Mouse (Mus musculus): ENCODE measurements around the gene Slc39a9.

Gene Slc39a9

GRCm38 (mm10) chr12:80643693-80644505 lies at the start of gene Slc39a9, which contains the start of gene Erh:
Slc39a9 (plus strand) TSS chr12:80643883.
Erh (minus strand) TSS chr12:80644341.
- DNase-seq (ENCODE audit: low spot score in 2 of 2): peak; percentile 93 to 94

- no peak for DNase-seq (ENCODE audit: low spot score in 2 of 2)
These were observed 49.5 kb upstream of the Slc39a9 start for GRCm38 (mm10) chr12:80594141-80594540.

- DNase-seq (ENCODE audit: low spot score in 2 of 2): no peak
These were observed 48.9 kb upstream of the Slc39a9 start for GRCm38 (mm10) chr12:80594781-80595180.

- DNase-seq (ENCODE audit: low spot score in 2 of 2): no peak
These were observed 48.1 kb upstream of the Slc39a9 start for GRCm38 (mm10) chr12:80595566-80595965.

GRCm38 (mm10) chr12:80595968-80596367 lies 47.7 kb upstream of the Slc39a9 start:
- DNase-seq (ENCODE audit: low spot score in 2 of 2): no peak

- no peak for DNase-seq (ENCODE audit: low spot score in 2 of 2)
These were observed 45.4 kb upstream of the Slc39a9 start for GRCm38 (mm10) chr12:80598236-80598635.

- no peak for DNase-seq (ENCODE audit: low spot score in 2 of 2)
These were observed 44.9 kb upstream of the Slc39a9 start for GRCm38 (mm10) chr12:80598756-80599155.

GRCm38 (mm10) chr12:80601597-80602269 lies 42.0 kb upstream of the Slc39a9 start:
- DNase-seq (ENCODE audit: low spot score in 2 of 2): no peak

- DNase-seq (ENCODE audit: low spot score in 2 of 2): no peak
These were observed 41.3 kb upstream of the Slc39a9 start for GRCm38 (mm10) chr12:80602432-80602831.

- DNase-seq (ENCODE audit: low spot score in 2 of 2): no peak
These were observed 40.1 kb upstream of the Slc39a9 start for GRCm38 (mm10) chr12:80603566-80603965.

GRCm38 (mm10) chr12:80604218-80604617 lies 39.5 kb upstream of the Slc39a9 start:
- no peak for DNase-seq (ENCODE audit: low spot score in 2 of 2)

- no peak for DNase-seq (ENCODE audit: low spot score in 2 of 2)
These were observed 35.1 kb upstream of the Slc39a9 start for GRCm38 (mm10) chr12:80608576-80608975.

GRCm38 (mm10) chr12:80609928-80610327 lies 33.8 kb upstream of the Slc39a9 start:
- DNase-seq (ENCODE audit: low spot score in 2 of 2): no peak

GRCm38 (mm10) chr12:80612113-80612791 lies 31.4 kb upstream of the Slc39a9 start:
- no peak for DNase-seq (ENCODE audit: low spot score in 2 of 2)

GRCm38 (mm10) chr12:80615371-80616257 lies 28.1 kb upstream of the Slc39a9 start:
- no peak for DNase-seq (ENCODE audit: low spot score in 2 of 2)

GRCm38 (mm10) chr12:80620501-80620900 lies 23.2 kb upstream of the Slc39a9 start:
- no peak for DNase-seq (ENCODE audit: low spot score in 2 of 2)

GRCm38 (mm10) chr12:80631790-80632189 lies 11.9 kb upstream of the Slc39a9 start:
- no peak for DNase-seq (ENCODE audit: low spot score in 2 of 2)

GRCm38 (mm10) chr12:80642725-80643692 lies 674 bp upstream of the Slc39a9 start:
- DNase-seq (ENCODE audit: low spot score in 2 of 2): peak in 1 of 2 experiments; percentile 21

GRCm38 (mm10) chr12:80644506-80644868 lies 804 bp downstream of the Slc39a9 start:
- DNase-seq (ENCODE audit: low spot score in 2 of 2): no peak

- no peak for DNase-seq (ENCODE audit: low spot score in 2 of 2)
These were observed 2.7 kb downstream of the Slc39a9 start for GRCm38 (mm10) chr12:80646377-80646776.
